Mouse (Mus musculus) heart, adult 10 weeks (tissue): ENCODE measurements around the gene Gm21897. TPM values are rescaled to one million over a fixed set of nuclear protein-coding genes. Genes with fewer than 3 reads are reported as not detected.

Experiments used
- polyA plus RNA-seq: library from polyadenylated mRNA; stranded (reverse); fragments of 350-450 nt; fragmentation: Illumina TruSeq; extraction: RNeasy Lipid Tissue Mini Kit (QIAGEN cat#74804); gene quantifications from one replicate; pipeline ENCODE4 v1.2.3, GENCODE M21; 2014; ENCODE audit warnings: low read depth, low replicate concordance

Gene Gm21897
- polyA plus RNA-seq: not detected

DNA sequence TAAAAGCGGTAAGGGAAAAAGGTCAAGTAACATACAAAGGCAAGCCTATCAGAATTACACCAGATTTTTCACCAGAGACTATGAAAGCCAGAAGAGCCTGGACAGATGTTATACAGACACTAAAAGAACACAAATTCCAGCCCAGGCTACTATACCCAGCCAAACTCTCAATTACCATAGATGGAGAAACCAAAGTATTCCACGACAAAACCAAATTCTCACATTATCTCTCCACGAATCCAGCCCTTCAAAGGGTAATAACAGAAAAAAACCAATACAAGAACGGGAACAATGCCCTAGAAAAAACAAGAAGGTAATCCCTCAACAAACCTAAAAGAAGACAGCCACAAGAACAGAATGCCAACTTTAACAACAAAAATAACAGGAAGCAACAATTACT lies at the start of gene Gm21897:
Gm21897 (plus strand) TSS at position 301 of the 400 bp plus-strand sequence.

